Mouse (Mus musculus) ovary, adult 2 months (tissue): ENCODE measurements around the gene Sin3a. TPM values are rescaled to one million over a fixed set of nuclear protein-coding genes. Genes with fewer than 3 reads are reported as not detected.

Experiments
- polyA plus RNA-seq: library from polyadenylated mRNA; depleted of rRNA; stranded (reverse); fragments of >200 nt; gene quantifications from 2 replicates; pipeline ENCODE4 v1.2.3, GENCODE M21; 2012; rRNA removed

Gene Sin3a
- 65.5 and 198 TPM in 2 replicates for polyA plus RNA-seq

DNA sequence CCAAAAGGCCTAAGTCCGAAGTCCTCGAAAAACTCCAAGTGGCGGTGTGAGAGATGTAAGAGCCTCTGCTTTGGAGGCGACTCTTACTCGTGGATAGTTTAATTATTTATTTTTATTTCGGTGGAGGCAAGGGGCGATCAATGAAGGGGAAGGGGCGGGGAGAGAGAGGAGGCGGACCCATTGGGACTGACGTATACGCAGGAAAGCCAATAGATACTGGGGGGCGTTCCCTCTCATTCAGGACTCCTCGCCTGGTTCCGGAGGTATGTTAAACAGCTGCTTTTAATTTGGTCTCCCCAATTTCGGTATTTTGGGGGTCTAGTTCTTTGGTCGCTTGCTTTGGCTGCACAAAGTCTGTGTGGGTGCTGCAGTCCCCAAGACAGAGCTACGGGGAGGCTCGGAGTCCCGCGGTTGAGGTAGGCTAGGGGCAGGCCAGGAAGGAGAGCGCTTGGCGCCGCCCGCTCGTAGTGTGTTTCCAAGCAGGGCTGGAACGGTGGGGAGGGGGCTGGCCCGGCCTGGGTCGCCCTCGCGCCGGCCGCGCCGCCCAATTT, at the start of gene Sin3a:
TSS of gene Sin3a (plus strand) at position 240 of the 551 bp plus-strand sequence.

GRCm38 (mm10) chr9:57130577-57131433, 59.0 kb downstream of the Sin3a start, which contains the start of gene Man2c1:
TSS of gene Man2c1 (plus strand) at chr9:57130690.

GRCm38 (mm10) chr9:57148144-57148878, 76.5 kb downstream of the Sin3a start, which contains the start of gene Neil1:
TSS of gene Neil1 (minus strand) at chr9:57148305.

DNA sequence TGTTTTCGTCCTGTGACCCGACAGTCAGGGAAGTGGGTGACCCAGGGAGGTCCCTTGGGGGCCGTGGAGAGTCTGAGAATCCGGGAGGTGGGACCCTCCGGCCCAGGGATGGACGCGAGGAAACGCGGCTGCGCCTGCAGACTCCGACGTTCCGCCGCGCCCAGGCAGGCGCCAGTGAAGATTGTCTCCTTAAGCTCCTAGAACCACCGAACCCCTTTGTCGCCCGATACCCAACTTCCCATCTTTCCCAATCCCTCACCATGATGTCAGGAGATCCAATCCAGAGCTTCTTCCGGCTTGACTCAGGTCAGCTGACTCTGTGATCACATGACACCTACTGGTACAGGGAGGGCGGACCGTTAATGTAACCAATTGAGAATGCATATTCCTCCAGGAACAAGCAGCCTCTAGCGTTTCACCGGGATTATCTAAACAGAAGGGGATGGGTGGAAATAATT, 86.2 kb downstream of the Sin3a start, which contains the start of gene Commd4:
TSS of gene Commd4 (minus strand) at position 319 of the 458 bp plus-strand sequence.

Other genes with a start within 250 kb of the Sin3a start
- gene Odf3l1, start 207.4 kb upstream of the Sin3a start, polyA plus RNA-seq: 1.9 and 2.2 TPM in 2 replicates
- gene Cspg4, start 207.0 kb upstream of the Sin3a start, polyA plus RNA-seq: 22.0 and 24.5 TPM in 2 replicates
- gene Snx33, start 143.7 kb upstream of the Sin3a start, polyA plus RNA-seq: 19.8 and 22.8 TPM in 2 replicates
- 465 and 661 TPM in 2 replicates for gene Imp3, start 134.6 kb upstream of the Sin3a start, polyA plus RNA-seq
- 4.2 and 5.4 TPM in 2 replicates for gene Snupn, start 121.2 kb upstream of the Sin3a start, polyA plus RNA-seq
- 34.9 and 76.3 TPM in 2 replicates for gene Ptpn9, start 77.1 kb upstream of the Sin3a start, polyA plus RNA-seq
- 386 and 391 TPM in 2 replicates for gene Man2c1, start 58.6 kb downstream of the Sin3a start, polyA plus RNA-seq
- 10.7 and 13.0 TPM in 2 replicates for gene Neil1, start 76.3 kb downstream of the Sin3a start, polyA plus RNA-seq
- gene Commd4, start 86.3 kb downstream of the Sin3a start, polyA plus RNA-seq: 211 and 215 TPM in 2 replicates
- not detected in 2 replicates for gene Trcg1, start 164.5 kb downstream of the Sin3a start, polyA plus RNA-seq
- gene 1700017B05Rik, start 190.6 kb downstream of the Sin3a start, polyA plus RNA-seq: 41.4 and 43.9 TPM in 2 replicates